Mouse (Mus musculus) Patski (cell line): ENCODE data around the gene Gm10750. TPM values are rescaled to one million over a fixed set of nuclear protein-coding genes. Genes with fewer than 3 reads are reported as not detected.
"Not testable (repeated sequence)": the region's sequence is repeated elsewhere in the genome, so short reads cannot be mapped to it uniquely, and the experiment has no call there.

Source experiments
- ATAC-seq: fragments of 100-300 bp; one replicate; pipeline ENCODE4 v1.8.0; 2021
- CTCF ChIA-PET: fragments of 350-600 bp; sonication (Branson Sonifier 250); formaldehyde crosslinking; loops from one replicate; lab custom pipeline; 2022; ENCODE audit warnings: inconsistent platforms; lab: Charles Lee
- POLR2A ChIA-PET: fragments of 350-600 bp; sonication (Branson Sonifier 250); formaldehyde crosslinking; loops from one replicate; lab custom pipeline; 2022; ENCODE audit warnings: antibody characterized with exemption, inconsistent platforms; lab: Charles Lee
- DNase-seq: peaks from one replicate; pipeline ENCODE4 v3.0.0-alpha.2; 2011; ENCODE audit warnings: low read depth, low spot score
- H3K27me3 ChIP-seq: fragments of 371-371 bp; one replicate; pipeline ENCODE4 v1.5.1; 2021
- CTCF ChIP-seq: fragments of 100-300 bp; IDR thresholded peaks from one replicate; pipeline ENCODE4 v1.5.1; 2021
- in situ Hi-C: fragments of 300-500 bp; cut with MboI; formaldehyde crosslinking; loops from 3 replicates; pipeline ENCODE4 v1.11.1; 2018; ENCODE audit warnings: low pct_unique_long_range_greater_than_20kb, mixed read lengths
- polyA plus RNA-seq: library from polyadenylated mRNA; unstranded; gene quantifications from one replicate; pipeline ENCODE4 v1.2.3, GENCODE M21; 2021

Gm10750 gene
- not detected for polyA plus RNA-seq

DNA sequence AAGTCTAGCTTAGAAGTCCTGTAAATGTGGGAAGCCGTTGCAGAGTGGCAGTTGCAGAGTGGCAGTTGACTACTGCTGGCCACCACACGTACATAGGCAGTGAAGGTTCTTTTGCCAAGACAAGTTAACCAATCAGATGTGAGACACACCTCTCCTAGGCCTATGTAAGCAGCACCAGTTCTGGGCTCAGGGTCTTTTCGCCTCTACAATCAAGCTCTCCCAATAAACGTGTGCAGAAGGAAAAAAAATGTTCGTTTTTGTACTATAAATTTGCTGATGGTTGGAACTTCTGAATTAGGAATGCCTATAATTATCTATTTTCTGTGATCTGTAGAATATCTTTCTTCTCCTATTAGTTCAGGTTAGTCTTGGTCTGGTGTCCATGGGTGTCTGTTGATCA, at the start of gene Gm10750:
Gene Gm10750 (minus strand): TSS at position 101 of the 400 bp plus-strand sequence.
- H3K27me3 ChIP-seq, POLR2A ChIA-PET, in situ Hi-C loops, DNase-seq, CTCF ChIA-PET, ATAC-seq: not testable (repeated sequence)

DNA sequence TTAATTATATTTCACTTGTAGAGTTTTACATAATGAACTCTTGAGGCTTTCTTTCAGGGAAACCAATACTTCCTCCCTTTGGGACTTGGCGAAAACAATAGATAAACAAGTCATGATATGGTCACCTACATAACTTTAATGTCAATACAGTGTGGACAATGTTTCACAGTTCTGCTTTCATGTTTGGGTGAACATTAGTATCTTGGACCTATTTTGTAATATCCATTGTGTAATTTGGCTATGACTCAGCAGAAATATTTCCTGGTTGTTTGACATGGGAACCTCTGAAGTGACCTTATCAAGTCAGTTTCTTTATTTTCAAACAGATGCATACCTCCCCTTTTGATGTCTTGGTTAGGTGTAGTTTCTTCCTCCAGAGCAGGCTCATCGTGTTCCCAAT, 12.2 kb downstream of the Gm10750 start:
- POLR2A ChIA-PET: no interaction called here
- ATAC-seq: no peak

DNA sequence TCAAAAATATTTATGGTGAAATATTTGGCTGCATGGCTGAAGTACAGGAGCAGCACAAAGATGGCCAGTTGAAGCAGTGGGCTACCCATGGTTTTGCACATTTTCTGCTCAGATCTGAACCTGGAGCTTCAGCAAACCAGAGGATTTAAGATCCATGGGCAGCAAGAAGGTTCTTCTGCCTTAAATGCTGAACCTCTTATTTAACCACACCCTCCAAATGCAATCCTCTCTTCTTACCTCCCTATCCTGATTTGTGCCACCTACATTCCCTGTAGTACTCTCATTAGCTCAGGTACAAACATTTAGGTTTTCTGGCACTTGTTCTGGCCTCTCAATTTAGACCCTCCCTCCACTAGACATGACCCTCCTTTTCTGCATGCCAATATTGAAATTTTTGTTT, 13.9 kb downstream of the Gm10750 start, which contains the start of gene Gm1330:
Gene Gm1330 (minus strand): TSS at position 101 of the 400 bp plus-strand sequence.
- no peaks in the 10 kb centered on the region for H3K27me3 ChIP-seq
- TF ChIP-seq CTCF: no peak
- POLR2A ChIA-PET: no interaction called here
- ATAC-seq (no peak), DNase-seq (no peak)
- CTCF ChIA-PET: no interaction called here
- in situ Hi-C loops: no loop called here

More for the DNA sequence above, 12.2 kb downstream of the Gm10750 start:
- H3K27me3 ChIP-seq: no peaks in the 10 kb centered on the region
- CTCF ChIA-PET: no interaction called here
- TF ChIP-seq CTCF: no peak
- in situ Hi-C loops: no loop called here
- DNase-seq: no peak

- ChIA-PET POLR2A (no interaction called here), CTCF (no interaction called here)
- no peaks in the 10 kb centered on the region for H3K27me3 ChIP-seq
- in situ Hi-C loops: no loop called here
- DNase-seq (no peak), ATAC-seq (no peak)
- TF ChIP-seq CTCF: no peak
Measured at GRCm38 (mm10) chr2:148995133-148995532, 21.9 kb downstream of the Gm10750 start.

Other genes starting within 250 kb of the Gm10750 start
- not detected for gene Cst11, start 245.7 kb downstream of the Gm10750 start, polyA plus RNA-seq
- gene 8030411F24Rik, start 235.2 kb downstream of the Gm10750 start, polyA plus RNA-seq: not detected
- not detected for gene Cst12, start 227.9 kb downstream of the Gm10750 start, polyA plus RNA-seq
- gene Cst8, start 218.5 kb downstream of the Gm10750 start, polyA plus RNA-seq: not detected
- gene Cst13, start 197.2 kb downstream of the Gm10750 start, polyA plus RNA-seq: not detected
- gene Cst9, start 182.1 kb downstream of the Gm10750 start, polyA plus RNA-seq: not detected
- not detected for gene 9230104L09Rik, start 152.2 kb downstream of the Gm10750 start, polyA plus RNA-seq
- 1,093 TPM for gene Cst3, start 141.5 kb downstream of the Gm10750 start, polyA plus RNA-seq
- gene Gm1330, start 14.0 kb downstream of the Gm10750 start, polyA plus RNA-seq: not detected